Mouse (Mus musculus) kidney, embryonic 15.5 days (tissue): Measurements from ENCODE around the gene Mogs. TPM values are rescaled to one million over a fixed set of nuclear protein-coding genes. Genes with fewer than 3 reads are reported as not detected.

Experiments
- ATAC-seq: fragments of 200-750 bp; cut with Nextera tagmentation; replicated peaks from 2 replicates; pipeline ENCODE4 v1.8.0; 2017; ENCODE audit warnings: moderate TSS enrichment; ENCODE audit not compliant: low FRiP score
- H3K27ac ChIP-seq: fragments of 300-500 bp; sonication (generic); 2 replicates; pipeline ENCODE4 v1.5.1; 2015; ENCODE audit warnings: mild to moderate bottlenecking, inconsistent platforms
- H3K27me3 ChIP-seq: fragments of 300-500 bp; sonication (generic); 2 replicates; pipeline ENCODE4 v1.6.1; 2015; ENCODE audit warnings: inconsistent platforms
- H3K36me3 ChIP-seq: fragments of 300-500 bp; sonication (generic); 2 replicates; pipeline ENCODE4 v1.6.1; 2015; ENCODE audit warnings: inconsistent platforms
- H3K4me1 ChIP-seq: fragments of 300-500 bp; sonication (generic); 2 replicates; pipeline ENCODE4 v1.6.1; 2015; ENCODE audit warnings: inconsistent platforms
- H3K4me2 ChIP-seq: fragments of 300-500 bp; sonication (generic); 2 replicates; pipeline ENCODE4 v1.6.1; 2015; ENCODE audit warnings: moderate library complexity, mild to moderate bottlenecking, inconsistent platforms
- H3K4me3 ChIP-seq: fragments of 300-500 bp; sonication (generic); replicated peaks from 2 replicates; pipeline ENCODE4 v1.5.1; 2015; ENCODE audit warnings: mild to moderate bottlenecking, inconsistent platforms
- H3K9ac ChIP-seq: fragments of 300-500 bp; sonication (generic); 2 replicates; pipeline ENCODE4 v1.6.1; 2015; ENCODE audit warnings: mild to moderate bottlenecking, inconsistent platforms
- H3K9me3 ChIP-seq: fragments of 300-500 bp; sonication (generic); replicated peaks from 2 replicates; pipeline ENCODE4 v1.6.1; 2016; ENCODE audit warnings: inconsistent platforms
- WGBS: fragments of 180-500 bp; shearing (Covaris S2); methylation state at CpG from one replicate; pipeline ENCODE4 v1.1.7; 2015; ENCODE audit warnings: mixed read lengths; 5-methylcytosine and 5-hydroxymethylcytosine counted together
- microRNA counts: library from miRNA; unstranded; fragments of <30 nt; microRNA quantifications from one replicate; lab custom pipeline; 2016
- microRNA-seq: library from miRNA; unstranded; fragments of <30 nt; microRNA quantifications from one replicate; pipeline ENCODE4, GENCODE M21; 2016
- polyA plus RNA-seq: library from polyadenylated mRNA; unstranded; fragments of >200 nt; fragmentation: Nextera tagmentation; extraction: Ambion mirVana; gene quantifications from 2 replicates; pipeline ENCODE4 v1.2.1, GENCODE M21; 2015

Mogs gene
- polyA plus RNA-seq, 1 experiment from 2014 or later: 56.3 TPM

- Histone ChIP-seq H3K36me3 (no peaks in the 10 kb centered on the region), H3K27me3 (peaks cover 30% of the 10 kb centered on the region), H3K9me3 (no peaks in the 10 kb centered on the region), H3K9ac (peak overlapping the region; percentile 43; the same call in 1 of the 2 replicates), H3K4me3 (peak overlapping the region; percentile 45), H3K27ac (no peak overlapping the region), H3K4me2 (peak overlapping the region; percentile 85), H3K4me1 (peaks cover 41% of the 10 kb centered on the region)
- under 1% methylated on average over 8 of the region's 8 CpGs for WGBS
- no peak for ATAC-seq
These were observed 47.4 kb downstream of the Mogs start for GRCm38 (mm10) chr6:83162701-83163100.

- Histone ChIP-seq H3K4me3 (peak overlapping the region; percentile 92), H3K9me3 (no peaks in the 10 kb centered on the region), H3K4me2 (peak overlapping the region; percentile 72), H3K27me3 (peaks cover 26% of the 10 kb centered on the region), H3K9ac (peak overlapping the region; percentile 90), H3K36me3 (no peaks in the 10 kb centered on the region), H3K27ac (peak overlapping the region; percentile 87), H3K4me1 (peaks cover 55% of the 10 kb centered on the region)
- 5% methylated on average over 6 of the region's 6 CpGs for WGBS
- 0 out of 2 replicates have a peak, but pooled peaks have one; percentile 16 for ATAC-seq
These were observed 49.8 kb downstream of the Mogs start for GRCm38 (mm10) chr6:83165026-83165606.

GRCm38 (mm10) chr6:83165607-83166242 lies 50.4 kb downstream of the Mogs start, which contains the start of gene Dctn1:
Dctn1 (plus strand) TSS chr6:83165920.
- Histone ChIP-seq H3K27ac (peak within 1 kb of the TSS; percentile 87), H3K9ac (peak within 1 kb of the TSS; percentile 90), H3K4me3 (peak within 1 kb of the TSS; percentile 92), H3K4me1 (peaks cover 59% of the 10 kb centered on the region), H3K27me3 (peaks cover 20% of the 10 kb centered on the region), H3K4me2 (peak within 1 kb of the TSS; percentile 72), H3K36me3 (no peaks in the 10 kb centered on the region), H3K9me3 (no peaks in the 10 kb centered on the region)
- WGBS: under 1% methylated on average over 57 of the region's 58 CpGs
- peak; percentile 83 for ATAC-seq

GRCm38 (mm10) chr6:83166243-83166630 lies 50.9 kb downstream of the Mogs start:
- H3K27ac ChIP-seq: peak overlapping the region; percentile 87; the same call in 1 of the 2 replicates
- WGBS: under 1% methylated on average over 12 of the region's 12 CpGs
- H3K27me3 ChIP-seq: peaks cover 15% of the 10 kb centered on the region

More at GRCm38 (mm10) chr6:83166243-83166630, 50.9 kb downstream of the Mogs start:
- Histone ChIP-seq H3K4me2 (peak overlapping the region; percentile 72), H3K4me1 (peaks cover 55% of the 10 kb centered on the region), H3K9ac (peak overlapping the region; percentile 90), H3K4me3 (peak overlapping the region; percentile 92), H3K36me3 (no peaks in the 10 kb centered on the region), H3K9me3 (no peaks in the 10 kb centered on the region)
- ATAC-seq: no peak

MicroRNAs within 50 kb of the gene (microRNA counts, 519-probe panel; counts per million panel counts)
- 2,163 counts per million, percentile 22 among the panel's probes with 10 or more counts for microRNA mmu-miR-3470a+mmu-miR-3470b (lab: Ali Mortazavi, UCI)

Small RNA genes lying within 50 kb of the gene (microRNA-seq; reads per million reads assigned to microRNA genes)
- not detected for gene Mir3470a

Other genes with a start within 250 kb of the Mogs start
- gene Sema4f, start 175.7 kb upstream of the Mogs start, polyA plus RNA-seq: 1.3 and 2.1 TPM in 2 replicates
- 0.24 and 0.43 TPM in 2 replicates for gene M1ap, start 168.6 kb upstream of the Mogs start, polyA plus RNA-seq
- gene Dok1, start 82.0 kb upstream of the Mogs start, polyA plus RNA-seq: 13.7 and 14.7 TPM in 2 replicates
- 18.0 and 21.6 TPM in 2 replicates for gene Loxl3, start 81.3 kb upstream of the Mogs start, polyA plus RNA-seq
- 196 and 221 TPM in 2 replicates for gene Aup1, start 61.0 kb upstream of the Mogs start, polyA plus RNA-seq
- gene Htra2, start 60.2 kb upstream of the Mogs start, polyA plus RNA-seq: 83.9 and 87.5 TPM in 2 replicates
- 3.1 and 4.0 TPM in 2 replicates for gene Dqx1, start 57.7 kb upstream of the Mogs start, polyA plus RNA-seq
- gene Tlx2, start 45.2 kb upstream of the Mogs start, polyA plus RNA-seq: 0.69 and 3.6 TPM in 2 replicates
- gene Pcgf1, start 37.6 kb upstream of the Mogs start, polyA plus RNA-seq: 36.5 and 37.8 TPM in 2 replicates
- gene Lbx2, start 29.1 kb upstream of the Mogs start, polyA plus RNA-seq: 7.5 and 9.6 TPM in 2 replicates
- 2.7 and 3.3 TPM in 2 replicates for gene Ccdc142, start 13.9 kb upstream of the Mogs start, polyA plus RNA-seq
- gene Gm42688, start 13.9 kb upstream of the Mogs start, polyA plus RNA-seq: 2.9 and 3.0 TPM in 2 replicates
- 134 and 147 TPM in 2 replicates for gene Mrpl53, start 6.5 kb upstream of the Mogs start, polyA plus RNA-seq
- 132 and 144 TPM in 2 replicates for gene Wbp1, start 6.1 kb downstream of the Mogs start, polyA plus RNA-seq
- 15.9 and 17.1 TPM in 2 replicates for gene Ino80b, start 9.9 kb downstream of the Mogs start, polyA plus RNA-seq
- 31.5 and 33.7 TPM in 2 replicates for gene Rtkn, start 20.0 kb downstream of the Mogs start, polyA plus RNA-seq
- gene Wdr54, start 40.9 kb downstream of the Mogs start, polyA plus RNA-seq: 6.6 and 8.3 TPM in 2 replicates
- gene 1700003E16Rik, start 40.9 kb downstream of the Mogs start, polyA plus RNA-seq: 1.6 and 2.4 TPM in 2 replicates
- gene Dctn1, start 50.4 kb downstream of the Mogs start, polyA plus RNA-seq: 89.2 and 93.9 TPM in 2 replicates
- gene Slc4a5, start 104.3 kb downstream of the Mogs start, polyA plus RNA-seq: 0.44 and 0.59 TPM in 2 replicates
- 39.7 and 44.9 TPM in 2 replicates for gene Mthfd2, start 210.4 kb downstream of the Mogs start, polyA plus RNA-seq
- gene Mob1a, start 210.5 kb downstream of the Mogs start, polyA plus RNA-seq: 69.6 and 70.6 TPM in 2 replicates
- gene Bola3, start 233.7 kb downstream of the Mogs start, polyA plus RNA-seq: 145 and 149 TPM in 2 replicates